Mouse (Mus musculus) forebrain, postnatal 0 days (tissue): Measurements from ENCODE around the gene Rab3d. TPM values are rescaled to one million over a fixed set of nuclear protein-coding genes. Genes with fewer than 3 reads are reported as not detected.
"Not testable (repeated sequence)": the region's sequence is repeated elsewhere in the genome, so short reads cannot be mapped to it uniquely, and the experiment has no call there.

Source experiments
- ATAC-seq: fragments of 200-750 bp; cut with Nextera tagmentation; 2 replicates; pipeline ENCODE4 v1.8.0; 2017; ENCODE audit warnings: mild to moderate bottlenecking, moderate library complexity
- DNase-seq: peaks from one replicate; pipeline ENCODE4 v3.0.0-alpha.2; 2015
- H3K27ac ChIP-seq: fragments of 300-500 bp; sonication (generic); 2 replicates; pipeline ENCODE4 v1.5.1; 2014; ENCODE audit warnings: low read depth, mild to moderate bottlenecking, antibody characterized with exemption, low read length, moderate library complexity, mixed read lengths
- H3K27me3 ChIP-seq: fragments of 300-500 bp; sonication (generic); 2 replicates; pipeline ENCODE4 v1.6.1; 2014; ENCODE audit warnings: mild to moderate bottlenecking, low read length, mixed read lengths; ENCODE audit not compliant: insufficient read depth
- H3K36me3 ChIP-seq: fragments of 300-500 bp; sonication (generic); 2 replicates; pipeline ENCODE4 v1.6.1; 2014; ENCODE audit warnings: mild to moderate bottlenecking, moderate library complexity; ENCODE audit not compliant: insufficient read depth
- H3K4me1 ChIP-seq: fragments of 300-500 bp; sonication (generic); 2 replicates; pipeline ENCODE4 v1.6.1; 2014; ENCODE audit warnings: antibody characterized with exemption; ENCODE audit not compliant: insufficient read depth
- H3K4me2 ChIP-seq: fragments of 300-500 bp; sonication (generic); 2 replicates; pipeline ENCODE4 v1.6.1; 2014; ENCODE audit warnings: low read depth, mild to moderate bottlenecking, moderate library complexity
- H3K4me3 ChIP-seq: fragments of 300-500 bp; sonication (generic); 2 replicates; pipeline ENCODE4 v1.5.1; 2014; ENCODE audit warnings: low read depth, low read length, mixed read lengths
- H3K9ac ChIP-seq: fragments of 300-500 bp; sonication (generic); 2 replicates; pipeline ENCODE4 v1.6.1; 2014; ENCODE audit warnings: mild to moderate bottlenecking
- H3K9me3 ChIP-seq: fragments of 300-500 bp; sonication (generic); 2 replicates; pipeline ENCODE4 v1.6.1; 2016; ENCODE audit warnings: low read length
- CTCF ChIP-seq: sonication (generic); IDR thresholded peaks from 2 replicates; pipeline ENCODE4 v1.5.1; 2016; ENCODE audit warnings: antibody characterized with exemption, control low read depth, low read depth
- WGBS: fragments of 180-500 bp; shearing (Covaris S2); extraction: QIAGEN DNeasy Blood & Tissue Kit; methylation state at CpG from one replicate; pipeline ENCODE4 v1.1.7; 2014; 5-methylcytosine and 5-hydroxymethylcytosine counted together
- polyA plus RNA-seq: library from polyadenylated mRNA; unstranded; fragments of >200 nt; fragmentation: Nextera tagmentation; extraction: Ambion mirVana; gene quantifications from 2 replicates; pipeline ENCODE4 v1.2.1, GENCODE M21; 2015
- total RNA-seq: library from RNA; depleted of rRNA; stranded (reverse); fragments of >200 nt; gene quantifications from 2 replicates; pipeline ENCODE4 v1.2.3, GENCODE M21; 2014

Rab3d gene
- total and polyA plus RNA-seq, 2 experiments from 2014 or later: 26.7 to 28.7 TPM

DNA sequence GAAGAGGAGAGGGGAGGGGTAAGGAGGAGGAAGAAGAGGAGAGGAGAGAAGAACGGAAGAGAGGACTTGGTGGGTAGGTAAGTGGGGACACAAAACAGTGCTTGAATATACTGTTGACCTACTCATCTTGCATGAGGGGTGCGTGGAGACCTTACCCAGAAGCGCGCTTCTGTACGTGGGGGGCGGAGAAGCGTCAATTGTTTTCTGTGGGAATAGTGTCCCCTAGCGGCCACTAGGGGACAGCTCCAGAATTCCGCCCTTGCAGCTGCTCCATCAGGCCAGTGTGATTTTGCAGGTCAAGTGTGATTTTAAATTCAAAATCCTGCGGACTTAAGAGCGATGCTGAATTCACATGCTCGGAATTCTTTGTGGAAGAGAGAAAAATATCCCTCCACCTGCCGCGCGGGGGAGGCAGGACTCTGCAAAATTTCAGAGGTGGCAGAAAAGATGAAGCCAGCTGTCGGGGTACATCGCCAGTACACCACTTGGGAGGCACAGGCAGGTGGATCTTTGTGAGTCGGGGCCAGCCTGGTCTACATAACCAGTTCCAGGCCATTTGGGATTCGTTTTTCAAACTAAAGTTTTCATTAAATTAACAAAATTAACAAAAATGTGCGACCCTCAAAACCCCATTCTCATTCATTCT, 47.0 kb downstream of the Rab3d start:
- peak; percentile 84 for TF ChIP-seq CTCF
- Histone ChIP-seq H3K4me3 (peak overlapping the region; percentile 19; the same call in 1 of the 2 replicates), H3K27ac (no peak overlapping the region), H3K9ac (no peak overlapping the region), H3K4me1 (no peaks in the 10 kb centered on the region), H3K9me3 (no peaks in the 10 kb centered on the region), H3K27me3 (no peaks in the 10 kb centered on the region), H3K36me3 (no peaks in the 10 kb centered on the region), H3K4me2 (peak overlapping the region; percentile 42)
- DNase-seq (peak; percentile 78), ATAC-seq (peak; percentile 71)
- 9% methylated on average over 20 of the region's 20 CpGs for WGBS

DNA sequence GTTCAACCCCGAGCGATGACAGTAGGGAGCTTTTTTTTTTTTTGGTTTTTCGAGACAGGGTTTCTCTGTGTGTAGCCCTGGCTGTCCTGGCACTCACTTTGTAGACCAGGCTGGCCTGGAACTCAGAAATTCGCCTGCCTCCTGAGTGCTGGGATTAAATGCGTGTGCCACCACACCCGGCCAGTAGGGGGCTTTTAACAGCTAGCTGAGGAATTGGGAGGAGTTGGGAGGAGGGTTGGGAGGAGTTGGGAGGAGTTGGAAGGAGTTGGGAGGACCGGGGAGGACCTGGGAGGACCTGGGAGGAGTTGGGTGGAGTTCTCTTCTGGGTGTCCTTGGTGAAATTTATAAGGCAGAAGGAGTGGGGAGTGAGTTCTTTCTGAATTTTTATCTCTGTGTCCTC, 48.7 kb downstream of the Rab3d start:
- not testable (repeated sequence) for ATAC-seq, H3K9ac ChIP-seq, H3K27ac ChIP-seq, H3K36me3 ChIP-seq, H3K4me3 ChIP-seq, H3K27me3 ChIP-seq, H3K4me1 ChIP-seq, DNase-seq, H3K4me2 ChIP-seq, H3K9me3 ChIP-seq
- peak; percentile 47 for TF ChIP-seq CTCF
- 57% methylated on average over 7 of the region's 7 CpGs for WGBS

- H3K4me3 ChIP-seq: no peak overlapping the region
- no peak overlapping the region for H3K27ac ChIP-seq
- ATAC-seq: no peak
- no peaks in the 10 kb centered on the region for H3K4me1 ChIP-seq
- H3K27me3 ChIP-seq: no peaks in the 10 kb centered on the region
- WGBS: 88% methylated on average over 3 of the region's 3 CpGs
- no peak for TF ChIP-seq CTCF
- no peaks in the 10 kb centered on the region for H3K36me3 ChIP-seq
- H3K9me3 ChIP-seq: no peaks in the 10 kb centered on the region
- no peak overlapping the region for H3K4me2 ChIP-seq
- DNase-seq: no peak
- no peak overlapping the region for H3K9ac ChIP-seq
Measured at GRCm38 (mm10) chr9:21867726-21868125, 50.3 kb downstream of the Rab3d start.

- no peaks in the 10 kb centered on the region for H3K27me3 ChIP-seq
- H3K4me2 ChIP-seq: no peak overlapping the region
- no peaks in the 10 kb centered on the region for H3K4me1 ChIP-seq
- 57% methylated on average over 2 of the region's 2 CpGs for WGBS
- DNase-seq (no peak), ATAC-seq (no peak)
- H3K4me3 ChIP-seq: no peak overlapping the region
- H3K36me3 ChIP-seq: no peaks in the 10 kb centered on the region
- no peak for TF ChIP-seq CTCF
- no peak overlapping the region for H3K27ac ChIP-seq
- H3K9ac ChIP-seq: no peak overlapping the region
- no peaks in the 10 kb centered on the region for H3K9me3 ChIP-seq
Measured at GRCm38 (mm10) chr9:21866641-21867040, 51.4 kb downstream of the Rab3d start.

GRCm38 (mm10) chr9:21865673-21866398, 52.2 kb downstream of the Rab3d start:
- H3K4me3 ChIP-seq: no peak overlapping the region
- no peak overlapping the region for H3K9ac ChIP-seq
- no peaks in the 10 kb centered on the region for H3K27me3 ChIP-seq
- no peaks in the 10 kb centered on the region for H3K4me1 ChIP-seq
- no peak overlapping the region for H3K27ac ChIP-seq
- no peaks in the 10 kb centered on the region for H3K36me3 ChIP-seq
- no peak overlapping the region for H3K4me2 ChIP-seq
- no peaks in the 10 kb centered on the region for H3K9me3 ChIP-seq
- DNase-seq: no peak
- ATAC-seq: no peak
- TF ChIP-seq CTCF: no peak
- WGBS: 77% methylated on average over 5 of the region's 5 CpGs

DNA sequence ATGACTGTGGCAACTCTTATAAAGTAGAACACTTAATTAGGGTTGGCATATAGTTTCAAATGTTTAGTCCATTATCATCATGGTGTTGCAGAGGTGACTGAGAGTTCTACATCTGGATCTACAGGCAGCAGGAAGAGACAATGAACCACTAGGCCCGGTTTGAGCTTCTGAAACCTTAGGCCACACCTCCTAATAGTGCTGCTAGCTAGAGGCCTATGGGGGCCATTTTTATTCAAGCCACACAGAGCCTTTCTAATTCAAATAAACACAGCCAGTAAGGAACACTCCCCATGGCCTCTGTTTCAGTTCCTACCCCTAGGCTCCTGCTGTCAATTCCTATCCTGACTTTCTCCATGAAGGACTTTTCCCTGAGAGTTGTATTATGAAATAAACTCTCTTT, 55.8 kb downstream of the Rab3d start:
- no peak for TF ChIP-seq CTCF
- no peak overlapping the region for H3K9ac ChIP-seq
- no peak overlapping the region for H3K4me2 ChIP-seq
- H3K27ac ChIP-seq: no peak overlapping the region
- WGBS: 64% methylated on average over 1 of the region's 1 CpGs
- ATAC-seq (no peak), DNase-seq (no peak)
- no peak overlapping the region for H3K4me3 ChIP-seq
- no peaks in the 10 kb centered on the region for H3K27me3 ChIP-seq
- H3K4me1 ChIP-seq: no peaks in the 10 kb centered on the region
- no peaks in the 10 kb centered on the region for H3K9me3 ChIP-seq
- no peaks in the 10 kb centered on the region for H3K36me3 ChIP-seq

- not testable (repeated sequence) for ATAC-seq, H3K4me3 ChIP-seq, H3K4me1 ChIP-seq, H3K9me3 ChIP-seq, H3K9ac ChIP-seq, H3K36me3 ChIP-seq, H3K27me3 ChIP-seq, H3K4me2 ChIP-seq, DNase-seq, H3K27ac ChIP-seq
- 56% methylated on average over 6 of the region's 6 CpGs for whole genome bisulfite sequencing
Measured at GRCm38 (mm10) chr9:21860349-21860748, 57.6 kb downstream of the Rab3d start.
